Mouse (Mus musculus) kidney, postnatal 4 days (tissue): ENCODE results near the gene Olfr555.
"Not testable (repeated sequence)": the region's sequence is repeated elsewhere in the genome, so short reads cannot be mapped to it uniquely, and the experiment has no call there.

Source experiments
- DNase-seq, 2 experiments: peaks; one replicate each; pipeline ENCODE4 v3.0.0; 2021; ENCODE audit warnings: mixed read lengths in 2 of 2

Gene Olfr555

GRCm38 (mm10) chr7:102658523-102658922 lies at the start of gene Olfr555:
Gene Olfr555, plus strand, starts transcription at chr7:102658823.
- DNase-seq, result no peak

- no peak for DNase-seq
Measured at GRCm38 (mm10) chr7:102618118-102618517, 40.5 kb upstream of the Olfr555 start, which contains the start of gene Olfr553. Gene Olfr553, minus strand, starts transcription at chr7:102618218.

- DNase-seq, result peak; percentile 7
Measured at GRCm38 (mm10) chr7:102619608-102620007, 39.0 kb upstream of the Olfr555 start.

GRCm38 (mm10) chr7:102620368-102620767 lies 38.3 kb upstream of the Olfr555 start:
- DNase-seq, result not testable (repeated sequence)

- peak; percentile 13 to 27 for DNase-seq
Measured at GRCm38 (mm10) chr7:102636665-102637064, 22.0 kb upstream of the Olfr555 start.

- DNase-seq, result no peak
Measured at GRCm38 (mm10) chr7:102638132-102638531, 20.5 kb upstream of the Olfr555 start, which contains the start of gene Olfr554. Gene Olfr554, plus strand, starts transcription at chr7:102638432.

- DNase-seq, result not testable (repeated sequence)
Measured at GRCm38 (mm10) chr7:102644945-102645344, 13.7 kb upstream of the Olfr555 start.

GRCm38 (mm10) chr7:102664599-102664998 lies 6.0 kb downstream of the Olfr555 start, which contains the start of gene Olfr556:
Gene Olfr556, plus strand, starts transcription at chr7:102664899.
- DNase-seq, result no peak

- DNase-seq, result peak; percentile 8 to 12
Measured at GRCm38 (mm10) chr7:102665378-102665777, 6.8 kb downstream of the Olfr555 start.

- DNase-seq, result no peak
Measured at GRCm38 (mm10) chr7:102676225-102676624, 17.6 kb downstream of the Olfr555 start.

- no peak for DNase-seq
Measured at GRCm38 (mm10) chr7:102681916-102682315, 23.3 kb downstream of the Olfr555 start.

- peak; percentile 91 to 95 for DNase-seq
Measured at GRCm38 (mm10) chr7:102686944-102687501, 28.4 kb downstream of the Olfr555 start, which contains the start of gene Trim68. Gene Trim68, minus strand, starts transcription at chr7:102687327.

- DNase-seq, result peak; percentile 35 to 39
Measured at GRCm38 (mm10) chr7:102695358-102696125, 36.9 kb downstream of the Olfr555 start, which contains the start of gene Olfr557. Gene Olfr557, plus strand, starts transcription at chr7:102695910.

- DNase-seq, result no peak
Measured at GRCm38 (mm10) chr7:102698461-102698860, 39.8 kb downstream of the Olfr555 start.

GRCm38 (mm10) chr7:102701915-102702314 lies 43.3 kb downstream of the Olfr555 start, which contains the start of gene Olfr558:
Gene Olfr558, plus strand, starts transcription at chr7:102702215.
- DNase-seq, result no peak
